22 mouse cellular contexts compared by ENCODE assay signal in the genomic region with DNA sequence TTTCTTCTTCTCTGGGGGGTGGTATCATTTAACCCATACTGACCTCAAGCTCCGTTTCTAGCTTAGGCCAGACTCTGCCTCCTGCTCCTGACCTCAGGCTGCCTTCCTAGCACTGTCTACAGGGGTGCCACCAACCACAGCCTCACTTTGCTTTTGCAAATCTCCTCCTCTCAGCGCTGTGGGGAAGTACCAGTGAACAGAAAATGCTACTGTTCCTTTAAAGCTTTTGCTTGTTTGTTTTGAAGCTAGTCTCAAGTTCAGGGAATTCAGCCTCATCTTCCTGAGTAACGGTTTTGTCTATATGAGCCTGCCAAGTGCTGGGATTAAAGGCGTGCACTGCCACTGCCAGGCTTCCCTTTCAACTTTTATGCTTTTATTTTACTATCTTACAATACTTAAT. TPM values are rescaled to one million over a fixed set of nuclear protein-coding genes. Genes with fewer than 3 reads are reported as not detected.
DNase-seq lines count a peak whose midpoint lies in the region; ATAC-seq and TF ChIP-seq lines count a peak whose summit lies in the region.
"Had no signal": no experiment of that assay in that cellular context is flagged by ENCODE, and none has a peak within 500 bp of the region (broad histone marks: within the 10 kb centered on the region; RNA-seq: fewer than 3 reads in every experiment).

No protein-coding gene starts in this region.

- peak; percentile 68 for DNase-seq in liver, adult 2 months (ENCODE audit: extremely low read depth, low read depth, low spot score)
- no peak for DNase-seq in liver, embryonic 11.5 days (ENCODE audit: low spot score)
- DNase-seq in liver, postnatal 0 days: no peak
- peak; percentile 53 for DNase-seq in CH12.LX (ENCODE audit: extremely low read depth)
- DNase-seq in left cerebral cortex, adult 18-20 months (ENCODE audit: low spot score in 2 of 2): no peak
- DNase-seq: adrenal gland, adult 2 months; adrenal gland, adult 8-10 months; adrenal gland, postnatal 10 days; adrenal gland, postnatal 14 days; adrenal gland, postnatal 25 days; adrenal gland, postnatal 36 days; B cell, adult 2 months; cerebellum, adult 11 months; cerebellum, adult 11-12 months; cerebellum, adult 18-20 months; cerebellum, adult 2 months had no signal

- no peak for TF ChIP-seq RAD21 in CH12.LX (IDR thresholded peaks at IDR 0.05; ENCODE audit: low read depth, low read length)

- in situ Hi-C loops in CH12.LX (cut with MboI; ENCODE audit: low pct_ligation_motif_present, low pct_unique_long_range_greater_than_20kb, low sequenced_read_pairs): no loop called here

- dilution Hi-C loops in CH12.LX (cut with MboI; ENCODE audit: extremely low pct_ligation_motif_present, extremely low pct_unique_long_range_greater_than_20kb, low sequenced_read_pairs): no loop called here

- H3K36me3 ChIP-seq in liver, adult 2 months (ENCODE audit: control insufficient read depth, insufficient read depth, low read length): no peaks in the 10 kb centered on the region
- no peaks in the 10 kb centered on the region for H3K36me3 ChIP-seq in liver, embryonic 11.5 days (ENCODE audit: control insufficient read depth, insufficient read depth, low read length)
- H3K36me3 ChIP-seq in liver, postnatal 0 days (replicated peaks; ENCODE audit: insufficient read depth, low read length): no peaks in the 10 kb centered on the region
- no peaks in the 10 kb centered on the region for H3K36me3 ChIP-seq in liver, embryonic 12.5 days
- H3K36me3 ChIP-seq in CH12.LX (replicated peaks in 1 of 2; ENCODE audit: control insufficient read depth in 1 of 2, insufficient read depth in 1 of 2, low read length in 1 of 2): no peaks in the 10 kb centered on the region
- H3K36me3 ChIP-seq: G1E had no signal

- 8% methylated on average over 4 of the region's 4 CpGs for WGBS in liver, adult 2 months
- WGBS in liver, embryonic 11.5 days: 60% methylated on average over 4 of the region's 4 CpGs
- 36% methylated on average over 4 of the region's 4 CpGs for WGBS in liver, postnatal 0 days (ENCODE audit: insufficient replicate concordance)
- 41% methylated on average over 4 of the region's 4 CpGs for WGBS in liver, embryonic 12.5 days (ENCODE audit: insufficient replicate concordance)

- no peak overlapping the region for H3K4me2 ChIP-seq in liver, embryonic 11.5 days
- H3K4me2 ChIP-seq in liver, postnatal 0 days (ENCODE audit: low read depth, low read length): no peak overlapping the region
- no peak overlapping the region for H3K4me2 ChIP-seq in liver, embryonic 12.5 days
- H3K4me2 ChIP-seq in CH12.LX (ENCODE audit: insufficient read depth, low read depth, poor library complexity, severe bottlenecking): no peak overlapping the region

- no peaks in the 10 kb centered on the region for H3K27me3 ChIP-seq in liver, adult 2 months (ENCODE audit: control insufficient read depth, insufficient read depth, low read length)
- H3K27me3 ChIP-seq in liver, embryonic 11.5 days (replicated peaks; ENCODE audit: control insufficient read depth, insufficient read depth, low read length): no peaks in the 10 kb centered on the region
- H3K27me3 ChIP-seq in liver, postnatal 0 days (ENCODE audit: insufficient read depth, low read length): no peaks in the 10 kb centered on the region
- no peaks in the 10 kb centered on the region for H3K27me3 ChIP-seq in liver, embryonic 12.5 days (replicated peaks)
- no peaks in the 10 kb centered on the region for H3K27me3 ChIP-seq in CH12.LX (replicated peaks)
- H3K27me3 ChIP-seq: Patski had no signal

- TF ChIP-seq EP300 in liver, postnatal 0 days (IDR thresholded peaks at IDR 0.05; ENCODE audit: low read depth): no peak
- no peak for TF ChIP-seq EP300 in CH12.LX (IDR thresholded peaks at IDR 0.05; ENCODE audit: low read length)

- TF ChIP-seq POLR2A in liver, adult 2 months (IDR thresholded peaks at IDR 0.05; ENCODE audit: extremely low read depth, insufficient read depth, low read length): no peak
- TF ChIP-seq POLR2A in CH12.LX (IDR thresholded peaks at IDR 0.05; ENCODE audit: low read depth, low read length): no peak

- peaks cover 13% of the 10 kb centered on the region for H3K4me1 ChIP-seq in liver, adult 2 months (ENCODE audit: control insufficient read depth, insufficient read depth, low read length)
- no peaks in the 10 kb centered on the region for H3K4me1 ChIP-seq in liver, embryonic 11.5 days (replicated peaks; ENCODE audit: control insufficient read depth, insufficient read depth, low read length)
- peaks cover 3% of the 10 kb centered on the region; the same call in 1 of the 2 replicates for H3K4me1 ChIP-seq in liver, postnatal 0 days (ENCODE audit: insufficient read depth)
- no peaks in the 10 kb centered on the region for H3K4me1 ChIP-seq in liver, embryonic 12.5 days
- peaks cover 0 to 14% of the 10 kb centered on the region in 2 experiments; a peak in 1 of 4 replicates for H3K4me1 ChIP-seq in CH12.LX (ENCODE audit: control insufficient read depth in 1 of 2, insufficient read depth in 2 of 2)

- no peak for ATAC-seq in liver, embryonic 11.5 days (replicated peaks; ENCODE audit: low FRiP score)
- ATAC-seq in liver, postnatal 0 days: 0 out of 2 replicates have a peak, but pooled peaks have one; percentile 13
- no peak for ATAC-seq in liver, embryonic 12.5 days
- ATAC-seq: activated CD4-positive, CD25-positive, alpha-beta regulatory T cell, adult 4 months; CD4-positive, CD25-positive, alpha-beta regulatory T cell, adult 4 months; Patski had no signal

- peak overlapping the region; percentile 54 for H3K27ac ChIP-seq in liver, adult 2 months (replicated peaks; ENCODE audit: insufficient read depth, low read depth, low read length)
- H3K27ac ChIP-seq in liver, embryonic 11.5 days (ENCODE audit: low read depth, low read length): no peak overlapping the region
- no peak overlapping the region for H3K27ac ChIP-seq in liver, postnatal 0 days (ENCODE audit: low read depth)
- H3K27ac ChIP-seq in liver, embryonic 12.5 days: no peak overlapping the region
- no peak overlapping the region for H3K27ac ChIP-seq in CH12.LX (ENCODE audit: insufficient read depth, low read depth)

- H3K9ac ChIP-seq in liver, adult 2 months (ENCODE audit: low read depth, low read length): no peak overlapping the region
- H3K9ac ChIP-seq in liver, embryonic 11.5 days (ENCODE audit: low read depth, low read length): no peak overlapping the region
- no peak overlapping the region for H3K9ac ChIP-seq in liver, postnatal 0 days (replicated peaks)
- no peak overlapping the region for H3K9ac ChIP-seq in liver, embryonic 12.5 days
- H3K9ac ChIP-seq in CH12.LX (ENCODE audit: insufficient read depth, low read depth): no peak overlapping the region

- no peaks in the 10 kb centered on the region for H3K9me3 ChIP-seq in liver, embryonic 11.5 days (ENCODE audit: control insufficient read depth, low read length)
- H3K9me3 ChIP-seq in liver, postnatal 0 days (ENCODE audit: low read length): no peaks in the 10 kb centered on the region
- H3K9me3 ChIP-seq in liver, embryonic 12.5 days (replicated peaks): no peaks in the 10 kb centered on the region
- H3K9me3 ChIP-seq in CH12.LX (replicated peaks; ENCODE audit: low read length): no peaks in the 10 kb centered on the region
- H3K9me3 ChIP-seq: G1E had no signal

- no peak for TF ChIP-seq CTCF in liver, adult 2 months (IDR thresholded peaks at IDR 0.05; ENCODE audit: low read depth, low read length)
- no peak for TF ChIP-seq CTCF in liver, postnatal 0 days (IDR thresholded peaks at IDR 0.05; ENCODE audit: low read depth)
- TF ChIP-seq CTCF in CH12.LX (conservative IDR thresholded peaks at IDR 0.05 in 1 of 2, IDR thresholded peaks at IDR 0.05 in 1 of 2; ENCODE audit: low read depth in 2 of 2, low read length in 2 of 2): no peak

- no peaks in the 10 kb centered on the region; the same call in 1 of the 2 replicates for H3K79me2 ChIP-seq in liver, adult 2 months (ENCODE audit: control insufficient read depth, insufficient read depth, low read length)
- H3K79me2 ChIP-seq in CH12.LX (replicated peaks; ENCODE audit: control insufficient read depth, extremely low read depth, insufficient read depth, poor library complexity, severe bottlenecking): no peaks in the 10 kb centered on the region

- no peak overlapping the region for H3K4me3 ChIP-seq in liver, adult 2 months (ENCODE audit: insufficient read depth, low read depth, low read length)
- no peak overlapping the region for H3K4me3 ChIP-seq in liver, embryonic 11.5 days (ENCODE audit: low read depth, low read length)
- H3K4me3 ChIP-seq in liver, postnatal 0 days (ENCODE audit: low read depth, low read length): no peak overlapping the region
- H3K4me3 ChIP-seq in liver, embryonic 12.5 days: no peak overlapping the region
- no peak overlapping the region for H3K4me3 ChIP-seq in CH12.LX (replicated peaks in 1 of 3; ENCODE audit: low read depth in 2 of 3, low read length in 2 of 3, poor library complexity in 1 of 3)

TF ChIP-seq in CH12.LX, 34 proteins besides CTCF, POLR2A, EP300 and RAD21:
- TF ChIP-seq ETS1 (conservative IDR thresholded peaks at IDR 0.05; ENCODE audit: low read depth, low read length): no peak
- peak; percentile 22; the same call in 1 of the 2 replicates for TF ChIP-seq BHLHE40 (IDR thresholded peaks at IDR 0.05; ENCODE audit: low read depth, low read length)
- TF ChIP-seq NRF1 (IDR thresholded peaks at IDR 0.05; ENCODE audit: low read depth, low read length): no peak
- TF ChIP-seq USF1 (IDR thresholded peaks at IDR 0.05; ENCODE audit: low read depth, low read length): no peak

RNA-seq across cellular contexts. Expression of a gene that starts 5.8 kb away (rescaled TPM):
- 0.83 and 0.94 TPM in 2 replicates for total RNA-seq in liver, adult 2 months (2014; rRNA removed)
- 0.15 TPM in 1 of 2 replicates, not detected in the other for polyA plus RNA-seq in liver, adult 2 months (2012; rRNA removed)
- polyA plus RNA-seq in liver, embryonic 11.5 days (2014; fragmentation: Nextera tagmentation; extraction: Ambion mirVana): 0.59 and 0.62 TPM in 2 replicates
- polyA plus RNA-seq in liver, postnatal 0 days (2015; fragmentation: Nextera tagmentation; extraction: Ambion mirVana): 0.24 and 0.41 TPM in 2 replicates
- 0.32 and 0.35 TPM in 2 replicates for polyA plus RNA-seq in liver, embryonic 12.5 days (2016; fragmentation: Nextera tagmentation; extraction: Ambion mirVana)
- total RNA-seq in CH12.LX (2012; rRNA removed) (0.13 TPM in 1 of 2 replicates, not detected in the other), CH12.LX (2014; rRNA removed) (not detected in 2 replicates)
- polyA plus RNA-seq in CH12.LX (2012; ENCODE audit: insufficient read length, low read depth): 0.24 TPM in 1 of 2 replicates, not detected in the other
- total RNA-seq in left cerebral cortex, adult 18-20 months (2021): under 1 TPM; 0.54 to 0.56 TPM
- total RNA-seq: MEL had no signal
- polyA plus RNA-seq: CD4-positive, CD25-positive, alpha-beta regulatory T cell, adult 4 months; G1E had no signal

RNA-seq across cellular contexts. Expression of a gene that starts 5.8 kb away (rescaled TPM):
- total RNA-seq in liver, adult 2 months (2014; rRNA removed): 14.7 and 15.9 TPM in 2 replicates
- polyA plus RNA-seq in liver, adult 2 months (2012; rRNA removed): 6.3 and 7.1 TPM in 2 replicates
- polyA plus RNA-seq in liver, embryonic 11.5 days (2014; fragmentation: Nextera tagmentation; extraction: Ambion mirVana): 15.2 and 15.3 TPM in 2 replicates
- 5.1 and 5.4 TPM in 2 replicates for polyA plus RNA-seq in liver, postnatal 0 days (2015; fragmentation: Nextera tagmentation; extraction: Ambion mirVana)
- 8.4 and 9.8 TPM in 2 replicates for polyA plus RNA-seq in liver, embryonic 12.5 days (2016; fragmentation: Nextera tagmentation; extraction: Ambion mirVana)
- total RNA-seq in CH12.LX (2012; rRNA removed) (15.4 TPM in 2 replicates), CH12.LX (2014; rRNA removed) (14.1 and 14.9 TPM in 2 replicates)
- 17.0 and 20.9 TPM in 2 replicates for polyA plus RNA-seq in CH12.LX (2012; ENCODE audit: insufficient read length, low read depth)
- total RNA-seq in left cerebral cortex, adult 18-20 months (2021): 10 to 100 TPM; 20.8 to 21.5 TPM

Comparison
In these comparisons a context has a peak if more than half of its experiments do, and no peak if none do; other contexts are left out.
1. DNase-seq: peak in liver, adult 2 months (single experiment) and CH12.LX (single experiment); none in liver, embryonic 11.5 days (single experiment), liver, postnatal 0 days (single experiment) and left cerebral cortex, adult 18-20 months (0 of 2).